Mouse (Mus musculus) forebrain, embryonic 11.5 days (tissue): Measurements from ENCODE around the gene Shq1. TPM values are rescaled to one million over a fixed set of nuclear protein-coding genes. Genes with fewer than 3 reads are reported as not detected.

ENCODE experiments used
- ATAC-seq: fragments of 200-750 bp; cut with Nextera tagmentation; replicated peaks from 2 replicates; pipeline ENCODE4 v1.8.0; 2017; ENCODE audit warnings: moderate TSS enrichment; ENCODE audit not compliant: low FRiP score
- DNase-seq: peaks from one replicate; pipeline ENCODE4 v3.0.0-alpha.2; 2017; ENCODE audit warnings: low spot score
- H3K27ac ChIP-seq: fragments of 300-500 bp; sonication (generic); 2 replicates; pipeline ENCODE4 v1.5.1; 2014; ENCODE audit warnings: low read depth, low read length
- H3K27me3 ChIP-seq: fragments of 300-500 bp; sonication (generic); 2 replicates; pipeline ENCODE4 v1.6.1; 2014; ENCODE audit warnings: mild to moderate bottlenecking, low read length, mixed read lengths; ENCODE audit not compliant: control insufficient read depth, insufficient read depth
- H3K36me3 ChIP-seq: fragments of 300-500 bp; sonication (generic); 2 replicates; pipeline ENCODE4 v1.6.1; 2014; ENCODE audit warnings: mild to moderate bottlenecking, low read length, moderate library complexity, mixed read lengths; ENCODE audit not compliant: control insufficient read depth, insufficient read depth
- H3K4me1 ChIP-seq: fragments of 300-500 bp; sonication (generic); replicated peaks from 2 replicates; pipeline ENCODE4 v1.6.1; 2014; ENCODE audit warnings: low read length, mixed read lengths; ENCODE audit not compliant: control insufficient read depth, insufficient read depth
- H3K4me2 ChIP-seq: fragments of 300-500 bp; sonication (generic); 2 replicates; pipeline ENCODE4 v1.6.1; 2014; ENCODE audit warnings: low read depth, mild to moderate bottlenecking, low read length, moderate library complexity, mixed read lengths; ENCODE audit not compliant: severe bottlenecking
- H3K4me3 ChIP-seq: fragments of 300-500 bp; sonication (generic); 2 replicates; pipeline ENCODE4 v1.5.1; 2014; ENCODE audit warnings: low read depth, low read length
- H3K9ac ChIP-seq: fragments of 300-500 bp; sonication (generic); 2 replicates; pipeline ENCODE4 v1.6.1; 2014; ENCODE audit warnings: low read length
- H3K9me3 ChIP-seq: fragments of 300-500 bp; sonication (generic); 2 replicates; pipeline ENCODE4 v1.6.1; 2016; ENCODE audit warnings: low read length, mixed read lengths; ENCODE audit not compliant: control insufficient read depth
- WGBS: fragments of 180-500 bp; shearing (Covaris S2); extraction: QIAGEN DNeasy Blood & Tissue Kit; methylation state at CpG from one replicate; pipeline ENCODE4 v1.1.7; 2014; 5-methylcytosine and 5-hydroxymethylcytosine counted together
- polyA plus RNA-seq: library from polyadenylated mRNA; unstranded; fragments of >200 nt; fragmentation: Nextera tagmentation; extraction: Ambion mirVana; gene quantifications from 2 replicates; pipeline ENCODE4 v1.2.1, GENCODE M21; 2014

Gene Shq1
- polyA plus RNA-seq, 1 experiment from 2014 or later, result 17.6 TPM

DNA sequence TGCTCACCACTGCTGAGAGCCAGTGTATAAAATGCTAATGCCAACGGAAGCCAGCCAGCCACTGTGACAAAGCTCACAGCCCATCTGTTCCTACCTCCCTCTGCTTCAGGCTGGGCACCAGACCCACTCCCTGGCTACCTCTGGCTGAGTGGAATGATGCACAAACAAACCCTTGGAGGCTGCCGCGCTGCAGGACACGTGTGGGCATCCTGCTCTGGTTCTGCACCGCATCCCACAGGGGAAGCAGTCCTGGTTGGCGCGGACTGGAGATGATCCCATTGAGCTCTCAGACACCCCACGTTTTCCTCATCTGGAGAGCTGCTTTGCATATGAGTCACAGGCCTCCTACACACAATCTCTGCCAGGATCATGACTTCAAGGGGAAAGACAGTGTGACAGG is 112.9 kb downstream of the Shq1 start:
- WGBS, result 63% methylated on average over 8 of the region's 8 CpGs
- 0 out of 2 replicates have a peak, but pooled peaks cover 2% of the 10 kb centered on the region for H3K27me3 ChIP-seq
- H3K9ac ChIP-seq, result no peak overlapping the region
- no peak overlapping the region for H3K27ac ChIP-seq
- H3K9me3 ChIP-seq, result no peaks in the 10 kb centered on the region
- ATAC-seq (no peak), DNase-seq (no peak)
- no peaks in the 10 kb centered on the region for H3K36me3 ChIP-seq
- H3K4me1 ChIP-seq, result peaks cover 2% of the 10 kb centered on the region; the same call in 1 of the 2 replicates
- no peak overlapping the region for H3K4me2 ChIP-seq
- H3K4me3 ChIP-seq, result no peak overlapping the region

DNA sequence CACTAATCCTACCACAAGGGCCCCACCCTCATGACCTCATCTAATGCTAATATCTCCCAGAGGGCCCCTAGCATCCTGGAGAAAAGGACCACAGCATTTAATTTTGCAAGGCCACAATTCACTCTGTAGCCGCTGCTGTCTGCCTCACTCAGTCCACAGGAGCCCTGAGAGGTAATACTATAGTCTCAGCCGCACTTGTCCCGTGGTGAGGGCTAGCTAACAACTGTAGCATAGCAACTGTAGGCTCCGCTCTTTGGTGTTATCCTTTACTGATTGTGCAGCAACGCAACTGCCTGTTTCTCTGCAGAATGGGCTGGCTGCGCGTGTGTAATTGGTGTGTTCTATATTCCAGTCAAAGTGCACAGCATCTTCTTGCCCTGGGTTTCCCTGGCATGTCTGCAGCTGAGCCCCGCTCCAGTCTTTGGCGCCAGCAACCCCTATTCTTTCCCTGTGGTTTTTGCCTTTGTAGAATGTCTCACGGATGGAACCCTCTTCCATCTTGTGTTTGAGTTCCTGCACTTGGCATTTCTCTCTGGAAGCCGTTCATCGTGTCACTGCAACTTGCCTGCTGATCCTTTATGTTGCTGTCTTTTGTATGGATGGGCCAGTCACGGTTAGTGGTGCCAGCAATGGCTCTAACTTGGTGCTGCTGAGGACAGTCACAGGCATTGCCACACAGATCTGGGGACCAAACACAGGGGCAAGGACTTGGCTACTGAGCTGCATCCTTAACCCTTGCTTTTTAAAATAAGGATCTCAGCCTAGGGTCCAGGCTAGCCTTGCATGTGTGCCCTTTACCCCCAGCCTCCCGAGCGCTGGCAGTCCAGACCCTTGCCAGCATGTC is 128.6 kb downstream of the Shq1 start:
- Histone ChIP-seq H3K36me3 (no peaks in the 10 kb centered on the region), H3K27ac (no peak overlapping the region), H3K9me3 (no peaks in the 10 kb centered on the region), H3K9ac (no peak overlapping the region), H3K4me2 (no peak overlapping the region), H3K27me3 (no peaks in the 10 kb centered on the region), H3K4me3 (no peak overlapping the region), H3K4me1 (no peaks in the 10 kb centered on the region)
- DNase-seq (no peak), ATAC-seq (no peak)
- 74% methylated on average over 15 of the region's 15 CpGs for WGBS

DNA sequence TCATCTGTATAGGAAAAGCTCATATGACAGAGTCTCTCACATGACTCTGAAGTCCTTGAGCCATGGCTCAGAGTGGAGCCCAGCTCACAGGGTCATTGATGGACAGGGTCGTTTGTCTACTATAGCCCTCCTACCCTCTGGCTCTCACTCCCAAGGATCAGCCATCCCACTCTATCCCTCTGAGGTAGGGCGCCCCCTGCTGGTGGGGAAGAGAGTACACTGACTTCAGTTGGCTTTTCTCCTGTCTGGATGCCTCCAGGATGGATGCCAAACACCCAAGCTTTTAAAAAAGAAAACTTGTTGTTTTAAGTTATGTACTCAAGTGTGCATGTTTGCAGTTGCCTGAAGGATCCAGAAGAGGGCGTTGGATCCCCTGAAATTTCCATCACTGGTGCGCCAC is 131.3 kb downstream of the Shq1 start:
- ATAC-seq (no peak), DNase-seq (no peak)
- no peak overlapping the region for H3K4me2 ChIP-seq
- no peaks in the 10 kb centered on the region for H3K9me3 ChIP-seq
- H3K4me3 ChIP-seq, result no peak overlapping the region
- no peaks in the 10 kb centered on the region for H3K27me3 ChIP-seq
- H3K36me3 ChIP-seq, result no peaks in the 10 kb centered on the region
- no peak overlapping the region for H3K27ac ChIP-seq
- H3K4me1 ChIP-seq, result no peaks in the 10 kb centered on the region
- no peak overlapping the region for H3K9ac ChIP-seq
- WGBS, result 50% methylated on average over 4 of the region's 4 CpGs

DNA sequence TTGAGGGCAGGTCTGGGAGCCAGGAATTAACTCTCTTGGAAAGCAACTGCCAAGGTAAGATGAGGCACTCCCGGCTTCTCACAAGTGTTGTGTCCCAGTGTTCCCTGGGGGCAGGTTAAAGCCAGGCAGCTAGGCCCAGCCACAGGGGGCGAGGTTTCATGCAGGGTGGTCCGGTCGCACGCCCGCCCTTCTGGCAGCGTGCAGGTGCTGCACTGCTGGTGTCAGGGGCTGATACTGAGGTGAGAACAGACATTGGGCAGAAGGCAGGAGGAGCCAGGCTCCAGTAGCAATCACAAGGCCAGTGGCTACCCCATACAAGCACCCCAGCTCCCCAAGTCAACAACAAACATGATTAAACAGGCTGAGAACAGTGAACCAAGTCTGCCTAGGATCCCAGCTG is 132.4 kb downstream of the Shq1 start:
- H3K4me1 ChIP-seq, result no peaks in the 10 kb centered on the region
- DNase-seq (no peak), ATAC-seq (no peak)
- WGBS, result 49% methylated on average over 7 of the region's 7 CpGs
- H3K9ac ChIP-seq, result no peak overlapping the region
- no peak overlapping the region for H3K27ac ChIP-seq
- no peaks in the 10 kb centered on the region for H3K36me3 ChIP-seq
- H3K27me3 ChIP-seq, result no peaks in the 10 kb centered on the region
- no peak overlapping the region for H3K4me2 ChIP-seq
- no peaks in the 10 kb centered on the region for H3K9me3 ChIP-seq
- no peak overlapping the region for H3K4me3 ChIP-seq

DNA sequence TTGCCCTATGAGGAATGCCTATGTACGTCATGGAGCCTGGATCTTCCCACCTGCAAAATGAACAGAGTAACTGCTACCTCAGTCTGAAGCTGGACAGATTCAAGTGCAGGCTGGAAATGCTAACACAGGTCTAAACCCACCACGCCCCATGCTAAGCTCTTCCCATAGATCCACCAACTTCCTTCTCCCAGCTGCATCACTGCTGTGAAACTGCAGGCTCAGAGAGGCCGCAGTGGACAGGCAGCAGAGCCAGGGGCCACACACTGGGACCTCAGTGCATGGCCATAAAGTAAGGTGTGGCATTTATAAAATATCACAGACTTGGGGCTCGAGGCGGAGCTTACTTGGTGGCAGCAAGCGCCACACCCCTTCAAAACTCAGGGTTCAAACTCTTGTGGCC is 133.0 kb downstream of the Shq1 start:
- ATAC-seq, result no peak
- no peaks in the 10 kb centered on the region for H3K9me3 ChIP-seq
- H3K4me1 ChIP-seq, result no peaks in the 10 kb centered on the region
- no peak for DNase-seq
- H3K27me3 ChIP-seq, result no peaks in the 10 kb centered on the region
- no peak overlapping the region for H3K27ac ChIP-seq
- H3K9ac ChIP-seq, result no peak overlapping the region
- no peak overlapping the region for H3K4me2 ChIP-seq
- 89% methylated on average over 6 of the region's 6 CpGs for WGBS
- H3K4me3 ChIP-seq, result no peak overlapping the region
- H3K36me3 ChIP-seq, result no peaks in the 10 kb centered on the region

DNA sequence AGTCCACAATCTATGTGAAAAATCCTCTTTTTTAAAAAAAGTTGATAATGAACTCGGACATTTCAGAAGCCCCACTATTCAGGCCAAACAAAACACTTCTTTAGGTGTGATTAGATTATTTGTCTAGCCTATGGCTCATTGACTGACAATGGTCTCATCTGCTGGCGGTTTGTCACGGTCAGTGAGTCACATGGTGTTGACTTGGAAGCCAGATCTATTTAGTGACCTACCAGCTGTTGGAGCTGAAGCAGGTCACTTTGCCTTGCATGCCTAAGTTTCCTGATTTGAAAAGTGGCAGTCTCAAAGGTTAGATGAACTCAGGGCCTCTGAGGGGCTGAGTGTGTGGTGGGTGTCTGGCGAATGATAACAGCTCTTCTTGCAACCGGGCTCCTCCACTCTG is 133.9 kb downstream of the Shq1 start:
- Histone ChIP-seq H3K36me3 (no peaks in the 10 kb centered on the region), H3K27me3 (no peaks in the 10 kb centered on the region), H3K4me3 (no peak overlapping the region), H3K4me1 (no peaks in the 10 kb centered on the region), H3K9me3 (no peaks in the 10 kb centered on the region), H3K4me2 (no peak overlapping the region), H3K9ac (no peak overlapping the region), H3K27ac (no peak overlapping the region)
- no peak for ATAC-seq
- DNase-seq, result no peak
- WGBS, result 80% methylated on average over 5 of the region's 5 CpGs

DNA sequence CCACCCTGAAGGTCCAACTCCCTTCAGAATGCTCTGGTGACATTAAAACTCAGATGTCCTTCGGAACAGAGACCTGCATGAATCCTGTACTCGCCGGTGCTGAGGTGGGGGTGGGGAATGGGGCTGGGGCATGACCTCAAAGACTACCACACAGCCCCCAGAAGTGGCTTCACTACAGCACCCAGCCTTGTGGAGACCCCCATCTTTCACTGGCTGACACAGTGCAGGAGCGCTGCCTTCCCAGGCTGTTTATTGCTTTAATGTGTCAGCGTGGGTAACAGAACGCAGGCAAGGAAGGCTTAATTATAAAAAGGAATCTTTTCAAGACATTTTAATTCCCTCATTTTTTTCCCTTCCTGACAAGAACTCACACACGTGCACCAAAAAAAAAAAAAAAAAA is 137.6 kb downstream of the Shq1 start:
- no peak for ATAC-seq
- Histone ChIP-seq H3K9me3 (no peaks in the 10 kb centered on the region), H3K27me3 (no peaks in the 10 kb centered on the region), H3K4me3 (no peak overlapping the region), H3K27ac (no peak overlapping the region), H3K9ac (no peak overlapping the region), H3K4me2 (no peak overlapping the region), H3K4me1 (no peaks in the 10 kb centered on the region), H3K36me3 (no peaks in the 10 kb centered on the region)
- no peak for DNase-seq
- WGBS, result 72% methylated on average over 7 of the region's 7 CpGs

DNA sequence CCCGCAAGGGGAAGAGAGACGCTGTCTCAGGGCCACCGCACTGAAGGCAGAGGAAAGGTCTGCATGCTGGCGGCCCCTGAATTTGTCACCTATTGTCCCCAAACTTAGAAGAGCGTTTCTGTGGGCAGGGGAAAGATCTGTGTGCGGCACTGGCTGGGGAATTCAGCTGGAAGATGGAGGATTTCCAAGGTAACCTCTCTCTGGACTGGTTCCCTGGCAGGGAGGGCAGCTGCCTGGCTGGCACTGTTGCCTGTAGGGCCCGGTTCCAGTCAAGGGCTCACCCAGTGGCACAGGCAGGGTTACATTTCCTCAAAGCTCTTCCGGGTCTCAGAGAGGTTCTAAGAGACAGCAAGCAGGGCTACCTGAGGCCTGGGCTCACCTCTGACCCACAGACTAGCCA is 138.6 kb downstream of the Shq1 start:
- H3K27me3 ChIP-seq, result no peaks in the 10 kb centered on the region

DNA sequence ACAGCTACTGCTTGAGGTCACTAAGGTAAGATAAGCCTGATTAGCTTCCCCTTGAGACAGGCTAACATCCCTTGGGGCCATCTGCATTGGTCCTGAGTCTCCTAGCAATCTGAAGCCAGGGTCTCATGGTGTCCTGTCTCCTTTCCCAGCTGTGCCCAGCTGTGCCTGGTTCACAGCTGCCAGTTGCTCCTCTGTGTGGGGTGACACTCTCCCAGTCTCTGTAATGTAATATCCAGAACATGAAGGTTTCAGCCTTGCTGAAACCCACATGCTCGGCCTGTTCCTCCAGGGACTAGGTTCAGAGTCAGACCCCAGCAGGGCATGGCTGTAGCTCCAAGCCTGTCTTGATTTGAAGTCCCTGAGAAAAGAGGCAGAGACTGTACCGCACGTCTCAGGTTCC is 141.3 kb downstream of the Shq1 start:
- ATAC-seq, result no peak
- peaks cover 11% of the 10 kb centered on the region for H3K4me1 ChIP-seq
- WGBS, result 66% methylated on average over 3 of the region's 3 CpGs
- DNase-seq, result no peak
- H3K4me3 ChIP-seq, result no peak overlapping the region
- H3K27me3 ChIP-seq, result no peaks in the 10 kb centered on the region
- no peak overlapping the region for H3K9ac ChIP-seq
- no peak overlapping the region for H3K4me2 ChIP-seq
- no peak overlapping the region for H3K27ac ChIP-seq
- no peaks in the 10 kb centered on the region for H3K9me3 ChIP-seq
- H3K36me3 ChIP-seq, result no peaks in the 10 kb centered on the region

More for the DNA sequence above, 138.6 kb downstream of the Shq1 start:
- no peaks in the 10 kb centered on the region for H3K4me1 ChIP-seq
- 87% methylated on average over 8 of the region's 8 CpGs for WGBS
- H3K27ac ChIP-seq, result no peak overlapping the region
- no peak overlapping the region for H3K9ac ChIP-seq
- no peak for DNase-seq
- H3K36me3 ChIP-seq, result no peaks in the 10 kb centered on the region
- no peak overlapping the region for H3K4me3 ChIP-seq
- no peaks in the 10 kb centered on the region for H3K9me3 ChIP-seq
- no peak overlapping the region for H3K4me2 ChIP-seq
- ATAC-seq, result no peak
